Mouse (Mus musculus) MEL (cell line): Measurements from ENCODE around the gene AW011738. TPM values are rescaled to one million over a fixed set of nuclear protein-coding genes. Genes with fewer than 3 reads are reported as not detected.

Source experiments
- DNase-seq: peaks from one replicate; pipeline ENCODE4 v3.0.0; 2011; ENCODE audit warnings: low read depth, low spot score
- H3K27ac ChIP-seq: 2 replicates; pipeline ENCODE4 v1.5.1; 2012; ENCODE audit warnings: low read depth, mild to moderate bottlenecking, control low read depth, low read length, moderate library complexity; ENCODE audit not compliant: control insufficient read depth
- H3K27me3 ChIP-seq, 2 experiments: fragments of 150-350 bp in 1 of 2; sonication (generic) in 1 of 2; 2 replicates each; pipeline ENCODE4 v1.6.1; 2012; ENCODE audit warnings: low read length in 2 of 2, mild to moderate bottlenecking in 2 of 2, improper control_type of control experiment in 1 of 2, moderate library complexity in 1 of 2; ENCODE audit not compliant: insufficient read depth in 2 of 2, control insufficient read depth in 1 of 2
- H3K36me3 ChIP-seq, 2 experiments: 2 replicates each; pipeline ENCODE4 v1.6.1; 2012 to 2014; ENCODE audit warnings: low read length in 2 of 2, improper control_type of control experiment in 1 of 2, inconsistent platforms in 1 of 2, mild to moderate bottlenecking in 1 of 2; ENCODE audit not compliant: insufficient read depth in 2 of 2, control insufficient read depth in 1 of 2
- H3K4me1 ChIP-seq, 2 experiments: fragments of 150-350 bp in 1 of 2; sonication (generic) in 1 of 2; 2 replicates each; pipeline ENCODE4 v1.6.1; 2012; ENCODE audit warnings: low read length in 2 of 2, improper control_type of control experiment in 1 of 2, mild to moderate bottlenecking in 1 of 2; ENCODE audit not compliant: insufficient read depth in 2 of 2, control insufficient read depth in 1 of 2
- H3K4me3 ChIP-seq, 2 experiments: fragments of 150-350 bp in 1 of 2; sonication (generic) in 1 of 2; 2 replicates each; pipeline ENCODE4 v1.5.1; 2012; ENCODE audit warnings: low read depth in 2 of 2, low read length in 2 of 2, mild to moderate bottlenecking in 2 of 2, moderate library complexity in 2 of 2, control low read depth in 1 of 2, improper control_type of control experiment in 1 of 2; ENCODE audit not compliant: control insufficient read depth in 1 of 2, insufficient read depth in 1 of 2
- H3K79me2 ChIP-seq: 2 replicates; pipeline ENCODE4 v1.6.1; 2012; ENCODE audit warnings: mild to moderate bottlenecking, low read length, moderate library complexity; ENCODE audit not compliant: control insufficient read depth, poor library complexity, insufficient read depth
- H3K9ac ChIP-seq: 2 replicates; pipeline ENCODE4 v1.6.1; 2012; ENCODE audit warnings: low read depth, mild to moderate bottlenecking, control low read depth, low read length, moderate library complexity; ENCODE audit not compliant: control insufficient read depth, poor library complexity, severe bottlenecking
- H3K9me3 ChIP-seq: fragments of 150-350 bp; sonication (generic); replicated peaks from 2 replicates; pipeline ENCODE4 v1.6.1; 2012; ENCODE audit warnings: mild to moderate bottlenecking, low read length, improper control_type of control experiment, moderate library complexity; ENCODE audit not compliant: insufficient read depth
- CHD1 ChIP-seq: IDR thresholded peaks from 2 replicates; pipeline ENCODE4 v1.6.1; 2012; ENCODE audit warnings: low read depth, mild to moderate bottlenecking, inconsistent platforms, low read length, improper control_type of control experiment
- EP300 ChIP-seq, 2 experiments: IDR thresholded peaks; 2 replicates each; pipeline ENCODE4 v1.6.1; 2011; ENCODE audit warnings: improper control_type of control experiment in 2 of 2, low read length in 2 of 2, low read depth in 1 of 2, mild to moderate bottlenecking in 1 of 2
- GABPA ChIP-seq: IDR thresholded peaks from 2 replicates; pipeline ENCODE4 v1.6.1; 2012; ENCODE audit warnings: low read depth, mild to moderate bottlenecking, inconsistent platforms, low read length, improper control_type of control experiment, moderate library complexity
- GATA1 ChIP-seq: IDR thresholded peaks from 2 replicates; pipeline ENCODE4 v1.6.1; 2011; ENCODE audit warnings: low read depth, low read length, improper control_type of control experiment
- JUND ChIP-seq: IDR thresholded peaks from 2 replicates; pipeline ENCODE4 v1.6.1; 2011; ENCODE audit warnings: low read depth, mild to moderate bottlenecking, improper control_type of control experiment, low read length
- KAT2A ChIP-seq: conservative IDR thresholded peaks from 2 replicates; pipeline ENCODE4 v1.6.1; 2012; ENCODE audit warnings: low read depth, low read length, improper control_type of control experiment, inconsistent platforms
- MAFK ChIP-seq: IDR thresholded peaks from 2 replicates; pipeline ENCODE4 v1.6.1; 2011; ENCODE audit warnings: low read depth, mild to moderate bottlenecking, low read length, improper control_type of control experiment, borderline replicate concordance
- MAZ ChIP-seq: IDR thresholded peaks from 2 replicates; pipeline ENCODE4 v1.6.1; 2012; ENCODE audit warnings: low read depth, mild to moderate bottlenecking, inconsistent platforms, low read length, improper control_type of control experiment
- MYB ChIP-seq: IDR thresholded peaks from 2 replicates; pipeline ENCODE4 v1.6.1; 2011; ENCODE audit warnings: mild to moderate bottlenecking, low read depth, low read length, improper control_type of control experiment
- SIN3A ChIP-seq: IDR thresholded peaks from 2 replicates; pipeline ENCODE4 v1.6.1; 2012; ENCODE audit warnings: low read length, improper control_type of control experiment, inconsistent platforms
- SMC3 ChIP-seq: IDR thresholded peaks from 2 replicates; pipeline ENCODE4 v1.6.1; 2011; ENCODE audit warnings: low read depth, low read length, improper control_type of control experiment
- TAL1 ChIP-seq: IDR thresholded peaks from 2 replicates; pipeline ENCODE4 v1.6.1; 2012; ENCODE audit warnings: mild to moderate bottlenecking, inconsistent platforms, low read length, moderate library complexity, mixed read lengths
- TBP ChIP-seq: IDR thresholded peaks from 2 replicates; pipeline ENCODE4 v1.8.0; 2011; ENCODE audit warnings: low read depth, low read length, improper control_type of control experiment
- UBTF ChIP-seq: IDR thresholded peaks from 2 replicates; pipeline ENCODE4 v1.6.1; 2012; ENCODE audit warnings: low read depth, mild to moderate bottlenecking, inconsistent platforms, low read length, improper control_type of control experiment, moderate library complexity, borderline replicate concordance; ENCODE audit not compliant: insufficient read depth
- ZC3H11A ChIP-seq: IDR thresholded peaks from 2 replicates; pipeline ENCODE4 v1.6.1; 2012; ENCODE audit warnings: low read depth, mild to moderate bottlenecking, inconsistent platforms, low read length, improper control_type of control experiment
- ZKSCAN1 ChIP-seq: IDR thresholded peaks from 2 replicates; pipeline ENCODE4 v1.6.1; 2012; ENCODE audit warnings: low read depth, mild to moderate bottlenecking, inconsistent platforms, low read length, improper control_type of control experiment, moderate library complexity
- ZMIZ1 ChIP-seq: IDR thresholded peaks from 2 replicates; pipeline ENCODE4 v1.6.1; 2012; ENCODE audit warnings: low read depth, mild to moderate bottlenecking, inconsistent platforms, low read length, improper control_type of control experiment, moderate library complexity
- polyA plus RNA-seq, 2 experiments: library from polyadenylated mRNA; stranded (reverse) in 1 of 2; unstranded in 1 of 2; fragments of >175 nt in 1 of 2; fragments of >200 nt in 1 of 2; gene quantifications; 2 replicates each; pipeline versions ENCODE4 v1.2.1 to v1.2.4; 2012; ENCODE audit warnings: low replicate concordance in 2 of 2, low read depth in 1 of 2; ENCODE audit not compliant: insufficient read length in 2 of 2, insufficient read depth in 1 of 2, missing spikeins in 1 of 2
- total RNA-seq: library from RNA; depleted of rRNA; stranded (reverse); fragments of 300-350 nt; gene quantifications from 2 replicates; pipeline ENCODE4 v1.2.3, GENCODE M21; 2012

The AW011738 gene
- total and polyA plus RNA-seq, 3 experiments: 3.2 to 3.8 TPM; not detected in 1

DNA sequence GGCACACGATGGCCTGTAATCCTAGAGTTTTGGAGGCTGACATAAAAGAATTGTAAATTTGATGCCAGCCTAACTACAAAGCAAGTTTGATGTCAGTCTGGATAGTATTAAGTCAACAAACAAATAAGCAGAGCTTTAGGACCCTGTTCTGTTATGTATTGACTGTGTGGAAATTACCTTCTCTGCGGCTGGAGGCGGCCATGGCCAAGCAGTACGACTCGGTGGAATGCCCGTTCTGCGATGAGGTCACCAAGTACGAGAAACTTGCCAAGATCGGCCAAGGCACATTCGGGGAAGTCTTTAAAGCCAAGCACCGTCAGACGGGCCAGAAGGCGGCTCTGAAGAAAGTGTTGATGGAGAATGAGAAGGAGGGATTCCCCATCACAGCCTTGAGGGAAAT, 10.0 kb downstream of the AW011738 start:
- TF ChIP-seq GABPA (no peak), UBTF (no peak), TAL1 (no peak), MAZ (no peak), EP300 (IDR thresholded peaks at IDR 0.05; ENCODE audit: low read depth in 1 of 2, low read length in 2 of 2) (no peak), TBP (no peak), SMC3 (no peak)
- H3K9ac ChIP-seq: no peak overlapping the region
- no peaks in the 10 kb centered on the region for H3K79me2 ChIP-seq
- H3K27me3 ChIP-seq: no peaks in the 10 kb centered on the region
- no peak for DNase-seq
- H3K36me3 ChIP-seq: no peaks in the 10 kb centered on the region
- H3K27ac ChIP-seq: no peak overlapping the region
- peaks cover 2 to 4% of the 10 kb centered on the region in 2 experiments; a peak in 3 of 4 replicates for H3K4me1 ChIP-seq
- H3K4me3 ChIP-seq: no peak overlapping the region
- no peaks in the 10 kb centered on the region for H3K9me3 ChIP-seq

DNA sequence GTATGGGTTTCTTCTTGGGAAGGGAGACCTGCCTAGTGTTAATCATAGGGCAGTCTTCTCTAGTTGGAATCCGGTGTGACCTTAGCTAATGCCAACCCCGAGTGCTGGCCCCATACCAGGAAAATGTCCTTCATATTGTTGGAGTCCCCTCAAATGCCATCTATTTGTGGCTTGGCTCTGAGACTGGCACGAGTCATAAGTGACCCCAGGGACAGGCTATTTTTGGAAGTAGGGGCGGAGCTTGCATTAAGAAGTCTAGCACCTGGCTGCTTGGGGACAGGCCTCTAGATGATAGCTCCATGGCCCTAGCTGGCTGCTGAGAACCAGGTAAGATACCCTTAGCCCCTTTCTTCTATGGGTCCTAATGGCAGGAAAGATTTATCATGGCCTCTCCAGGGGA, 12.5 kb downstream of the AW011738 start, which contains the start of gene Perm1:
Gene Perm1 (plus strand): TSS at position 220 of the 400 bp plus-strand sequence.
- DNase-seq: no peak
- Histone ChIP-seq H3K79me2 (no peaks in the 10 kb centered on the region), H3K9ac (no peak within 1 kb of the TSS), H3K27ac (no peak within 1 kb of the TSS), H3K36me3 (no peaks in the 10 kb centered on the region), H3K4me1 (peaks cover 0 to 4% of the 10 kb centered on the region in 2 experiments; a peak in 2 of 4 replicates), H3K4me3 (no peak within 1 kb of the TSS), H3K9me3 (no peaks in the 10 kb centered on the region), H3K27me3 (no peaks in the 10 kb centered on the region)
- TF ChIP-seq KAT2A (no peak), GATA1 (no peak), ZMIZ1 (no peak), SIN3A (no peak), MAFK (no peak), CHD1 (no peak), JUND (no peak), MYB (no peak), ZC3H11A (no peak), ZKSCAN1 (no peak)
